In genomic region chr11:103923957-103924356, GRCm38 (mm10) we compare ENCODE assay signal across 21 mouse cellular contexts. TPM values are rescaled to one million over a fixed set of nuclear protein-coding genes. Genes with fewer than 3 reads are reported as not detected.
DNase-seq lines count a peak whose midpoint lies in the region; ATAC-seq and TF ChIP-seq lines count a peak whose summit lies in the region.
"Had no signal": no experiment of that assay in that cellular context is flagged by ENCODE, and none has a peak within 500 bp of the region (broad histone marks: within the 10 kb centered on the region; RNA-seq: fewer than 3 reads in every experiment).

No protein-coding gene starts in this region.

- H3K36me3 ChIP-seq in MEL (ENCODE audit: control insufficient read depth in 1 of 2, insufficient read depth in 2 of 2, low read length in 2 of 2): peaks cover 2 to 27% of the 10 kb centered on the region in 2 experiments; a peak in 3 of 4 replicates
- no peaks in the 10 kb centered on the region for H3K36me3 ChIP-seq in forebrain, embryonic 11.5 days (ENCODE audit: control insufficient read depth, insufficient read depth, low read length)

- WGBS in forebrain, embryonic 11.5 days: 96% methylated on average over 2 of the region's 2 CpGs

- no peaks in the 10 kb centered on the region for H3K27me3 ChIP-seq in MEL (ENCODE audit: control insufficient read depth in 1 of 2, insufficient read depth in 2 of 2, low read length in 2 of 2)
- H3K27me3 ChIP-seq in forebrain, embryonic 11.5 days (ENCODE audit: control insufficient read depth, insufficient read depth, low read length): no peaks in the 10 kb centered on the region
- H3K27me3 ChIP-seq: CH12.LX, Patski had no signal

- H3K27ac ChIP-seq in MEL (ENCODE audit: control insufficient read depth, low read depth, low read length): peak overlapping the region; percentile 97
- H3K27ac ChIP-seq in forebrain, embryonic 11.5 days (ENCODE audit: low read depth, low read length): no peak overlapping the region

- TF ChIP-seq EP300 in MEL (IDR thresholded peaks at IDR 0.05; ENCODE audit: low read depth in 1 of 2, low read length in 2 of 2): peak; percentile 96 to 98

- no peak overlapping the region for H3K4me2 ChIP-seq in forebrain, embryonic 11.5 days (ENCODE audit: low read depth, low read length, severe bottlenecking)

- no peaks in the 10 kb centered on the region for H3K9me3 ChIP-seq in MEL (replicated peaks; ENCODE audit: insufficient read depth, low read length)
- no peaks in the 10 kb centered on the region for H3K9me3 ChIP-seq in forebrain, embryonic 11.5 days (ENCODE audit: control insufficient read depth, low read length)
- H3K9me3 ChIP-seq: G1E had no signal

- no peak for TF ChIP-seq POLR2A in MEL (IDR thresholded peaks at IDR 0.05; ENCODE audit: control insufficient read depth in 1 of 2, insufficient read depth in 1 of 2, low read depth in 1 of 2, low read length in 2 of 2, poor library complexity in 1 of 2)

- peak overlapping the region; percentile 43 for H3K9ac ChIP-seq in MEL (ENCODE audit: control insufficient read depth, low read depth, low read length, poor library complexity, severe bottlenecking)
- H3K9ac ChIP-seq in forebrain, embryonic 11.5 days (ENCODE audit: low read length): no peak overlapping the region

- no peaks in the 10 kb centered on the region for H3K79me2 ChIP-seq in MEL (ENCODE audit: control insufficient read depth, insufficient read depth, low read length, poor library complexity)

- DNase-seq in MEL (ENCODE audit: low read depth, low spot score): peak; percentile 76
- peak; percentile 34 for DNase-seq in MEL-GATA-1-ER (ENCODE audit: extremely low read depth, low read depth)
- no peak for DNase-seq in kidney, adult 11 months
- DNase-seq in forebrain, embryonic 11.5 days (ENCODE audit: low spot score): no peak
- DNase-seq: adrenal gland, adult 2 months; adrenal gland, adult 8-10 months; adrenal gland, postnatal 10 days; adrenal gland, postnatal 14 days; adrenal gland, postnatal 25 days; adrenal gland, postnatal 36 days; B cell, adult 2 months; cerebellum, adult 11 months; cerebellum, adult 11-12 months; cerebellum, adult 18-20 months; cerebellum, adult 2 months; cerebellum, adult 8-10 months had no signal

- no peak for ATAC-seq in forebrain, embryonic 11.5 days (replicated peaks; ENCODE audit: low FRiP score)
- ATAC-seq: activated CD4-positive, CD25-positive, alpha-beta regulatory T cell, adult 4 months; CD4-positive, CD25-positive, alpha-beta regulatory T cell, adult 4 months; Patski had no signal

- peak overlapping the region in 1 of 2 experiments; percentile 22; a peak in 2 of 4 replicates for H3K4me3 ChIP-seq in MEL (ENCODE audit: control insufficient read depth in 1 of 2, insufficient read depth in 1 of 2, low read depth in 2 of 2, low read length in 2 of 2)
- no peak overlapping the region for H3K4me3 ChIP-seq in forebrain, embryonic 11.5 days (ENCODE audit: low read depth, low read length)

- peaks cover 23% of the 10 kb centered on the region in 2 experiments for H3K4me1 ChIP-seq in MEL (ENCODE audit: control insufficient read depth in 1 of 2, insufficient read depth in 2 of 2, low read length in 2 of 2)
- H3K4me1 ChIP-seq in forebrain, embryonic 11.5 days (replicated peaks; ENCODE audit: control insufficient read depth, insufficient read depth, low read length): no peaks in the 10 kb centered on the region

- TF ChIP-seq RAD21 in MEL (IDR thresholded peaks at IDR 0.05; ENCODE audit: low read depth, low read length): no peak

- no peak for TF ChIP-seq CTCF in MEL (IDR thresholded peaks at IDR 0.05 in 2 of 3, conservative IDR thresholded peaks at IDR 0.05 in 1 of 3; ENCODE audit: control insufficient read depth in 1 of 3, insufficient read depth in 1 of 3, low read depth in 2 of 3, low read length in 3 of 3, poor library complexity in 1 of 3, severe bottlenecking in 1 of 3)

TF ChIP-seq in MEL, 35 proteins besides CTCF, POLR2A, EP300 and RAD21:
- TF ChIP-seq MXI1 (IDR thresholded peaks at IDR 0.05; ENCODE audit: low read depth, low read length): peak; percentile 52; the same call in 1 of the 2 replicates
- TF ChIP-seq ELF1 (IDR thresholded peaks at IDR 0.05; ENCODE audit: low read depth, low read length): 0 out of 2 replicates have a peak, but pooled peaks have one; percentile 15
- TF ChIP-seq MEF2A (IDR thresholded peaks at IDR 0.05; ENCODE audit: extremely low read depth, insufficient replicate concordance, low read depth, low read length, poor library complexity, severe bottlenecking): peak; percentile 70; the same call in 1 of the 2 replicates
- peak; percentile 23; the same call in 1 of the 2 replicates for TF ChIP-seq ZNF384 (IDR thresholded peaks at IDR 0.05; ENCODE audit: low read depth, low read length)
- no peak for TF ChIP-seq USF1 (IDR thresholded peaks at IDR 0.05; ENCODE audit: low read depth, low read length)
- TF ChIP-seq GATA1 (IDR thresholded peaks at IDR 0.05; ENCODE audit: low read depth, low read length): peak; percentile 96
- peak; percentile 97 for TF ChIP-seq SIN3A (IDR thresholded peaks at IDR 0.05; ENCODE audit: low read length)
- 0 out of 2 replicates have a peak, but pooled peaks have one; percentile 40 for TF ChIP-seq HCFC1 (IDR thresholded peaks at IDR 0.05; ENCODE audit: low read depth, low read length)
- TF ChIP-seq TCF12 (IDR thresholded peaks at IDR 0.05; ENCODE audit: low read depth, low read length): peak; percentile 89
- no peak for TF ChIP-seq POLR2AphosphoS2 (IDR thresholded peaks at IDR 0.05; ENCODE audit: low read length)
- 0 out of 2 replicates have a peak, but pooled peaks have one; percentile 50 for TF ChIP-seq MAX (IDR thresholded peaks at IDR 0.05; ENCODE audit: low read length)
- peak; percentile 86 for TF ChIP-seq MYC (IDR thresholded peaks at IDR 0.05; ENCODE audit: low read depth, low read length)
- TF ChIP-seq MYB (IDR thresholded peaks at IDR 0.05; ENCODE audit: low read depth, low read length): peak; percentile 94
- peak; percentile 53; the same call in 1 of the 2 replicates for TF ChIP-seq MAFK (IDR thresholded peaks at IDR 0.05; ENCODE audit: borderline replicate concordance, low read depth, low read length)
- no peak for TF ChIP-seq CHD1 (IDR thresholded peaks at IDR 0.05; ENCODE audit: low read depth, low read length)
- TF ChIP-seq POLR2AphosphoS5 (IDR thresholded peaks at IDR 0.05; ENCODE audit: borderline replicate concordance, low read depth, low read length): no peak
- peak; percentile 36; the same call in 1 of the 2 replicates for TF ChIP-seq CHD2 (IDR thresholded peaks at IDR 0.05; ENCODE audit: low read length)
- TF ChIP-seq ETS1 (IDR thresholded peaks at IDR 0.05; ENCODE audit: low read depth, low read length): peak; percentile 93
- TF ChIP-seq MAZ (IDR thresholded peaks at IDR 0.05; ENCODE audit: low read depth, low read length): no peak
- no peak for TF ChIP-seq E2F4 (IDR thresholded peaks at IDR 0.05; ENCODE audit: borderline replicate concordance, low read depth, low read length)
- TF ChIP-seq BHLHE40 (IDR thresholded peaks at IDR 0.05; ENCODE audit: borderline replicate concordance, low read depth, low read length): peak; percentile 54; the same call in 1 of the 2 replicates
- no peak; the same call in 1 of the 2 replicates for TF ChIP-seq JUND (IDR thresholded peaks at IDR 0.05; ENCODE audit: low read depth, low read length)
- TF ChIP-seq UBTF (IDR thresholded peaks at IDR 0.05; ENCODE audit: borderline replicate concordance, insufficient read depth, low read depth, low read length): no peak
- TF ChIP-seq ZMIZ1 (IDR thresholded peaks at IDR 0.05; ENCODE audit: low read depth, low read length): no peak
- TF ChIP-seq RCOR1 (IDR thresholded peaks at IDR 0.05; ENCODE audit: low read depth, low read length): peak; percentile 84
- TF ChIP-seq NELFE (IDR thresholded peaks at IDR 0.05; ENCODE audit: low read depth, low read length): no peak
TF ChIP-seq in MEL: peak in this region for 16.

RNA-seq across cellular contexts. Expression of gene Nsf, which starts 29.9 kb away (rescaled TPM):
- total RNA-seq in MEL (2012; rRNA removed): 37.9 and 43.4 TPM in 2 replicates
- polyA plus RNA-seq in MEL (2012; ENCODE audit: insufficient read depth in 1 of 2, insufficient read length in 2 of 2, low read depth in 1 of 2, low replicate concordance in 2 of 2, missing spikeins in 1 of 2): 10 to 100 TPM in 1 of 2 experiments, not detected in 1; 40.2 TPM
- 52.6 and 61.2 TPM in 2 replicates for polyA plus RNA-seq in forebrain, embryonic 11.5 days (2014; fragmentation: Nextera tagmentation; extraction: Ambion mirVana)

RNA-seq across cellular contexts. Expression of gene Arf2, which starts 42.6 kb away (rescaled TPM):
- total RNA-seq in MEL (2012; rRNA removed): 32.1 and 36.1 TPM in 2 replicates
- polyA plus RNA-seq in MEL (2012; ENCODE audit: insufficient read depth in 1 of 2, insufficient read length in 2 of 2, low read depth in 1 of 2, low replicate concordance in 2 of 2, missing spikeins in 1 of 2): 10 to 100 TPM in 1 of 2 experiments, not detected in 1; 23.6 TPM
- 124 TPM in 2 replicates for polyA plus RNA-seq in forebrain, embryonic 11.5 days (2014; fragmentation: Nextera tagmentation; extraction: Ambion mirVana)

Comparison
In these comparisons a context has a peak if more than half of its experiments do, and no peak if none do; other contexts are left out.
1. DNase-seq: peak in MEL (single experiment) and MEL-GATA-1-ER (single experiment); none in kidney, adult 11 months (single experiment) and forebrain, embryonic 11.5 days (single experiment).